Mouse (Mus musculus) kidney, postnatal 0 days (tissue): ENCODE data around the gene Nr2e1. TPM values are rescaled to one million over a fixed set of nuclear protein-coding genes. Genes with fewer than 3 reads are reported as not detected.

Source experiments
- ATAC-seq: fragments of 200-750 bp; cut with Nextera tagmentation; replicated peaks from 2 replicates; pipeline ENCODE4 v1.8.0; 2017; ENCODE audit warnings: low read depth, moderate number of reproducible peaks, moderate TSS enrichment, moderate library complexity; ENCODE audit not compliant: low FRiP score
- DNase-seq: peaks from one replicate; pipeline ENCODE4 v3.0.0-alpha.2; 2016; ENCODE audit warnings: low spot score
- H3K27ac ChIP-seq: fragments of 300-500 bp; sonication (generic); 2 replicates; pipeline ENCODE4 v1.5.1; 2014; ENCODE audit warnings: mild to moderate bottlenecking
- H3K27me3 ChIP-seq: fragments of 300-500 bp; sonication (generic); 2 replicates; pipeline ENCODE4 v1.6.1; 2014; ENCODE audit warnings: low read length, mixed read lengths; ENCODE audit not compliant: insufficient read depth
- H3K36me3 ChIP-seq: fragments of 300-500 bp; sonication (generic); 2 replicates; pipeline ENCODE4 v1.6.1; 2014; ENCODE audit warnings: low read length, mixed read lengths; ENCODE audit not compliant: insufficient read depth
- H3K4me1 ChIP-seq: fragments of 300-500 bp; sonication (generic); replicated peaks from 2 replicates; pipeline ENCODE4 v1.6.1; 2014; ENCODE audit warnings: antibody characterized with exemption, low read length, mixed read lengths; ENCODE audit not compliant: insufficient read depth
- H3K4me2 ChIP-seq: fragments of 300-500 bp; sonication (generic); 2 replicates; pipeline ENCODE4 v1.6.1; 2014; ENCODE audit warnings: mild to moderate bottlenecking, low read length, moderate library complexity, mixed read lengths
- H3K4me3 ChIP-seq: fragments of 300-500 bp; sonication (generic); replicated peaks from 2 replicates; pipeline ENCODE4 v1.5.1; 2014; ENCODE audit warnings: low read depth, low read length
- H3K9ac ChIP-seq: fragments of 300-500 bp; sonication (generic); 2 replicates; pipeline ENCODE4 v1.6.1; 2014; ENCODE audit warnings: low read depth, low read length
- H3K9me3 ChIP-seq: fragments of 300-500 bp; sonication (generic); replicated peaks from 2 replicates; pipeline ENCODE4 v1.6.1; 2016; ENCODE audit warnings: low read length, inconsistent platforms, mixed read lengths
- CTCF ChIP-seq: IDR thresholded peaks from 2 replicates; pipeline ENCODE4 v1.5.1; 2016; ENCODE audit warnings: antibody characterized with exemption, low read depth, mild to moderate bottlenecking, moderate library complexity
- WGBS: fragments of 180-500 bp; shearing (Covaris S2); extraction: QIAGEN DNeasy Blood & Tissue Kit; methylation state at CpG from one replicate; pipeline ENCODE4 v1.1.7; 2014; 5-methylcytosine and 5-hydroxymethylcytosine counted together
- polyA plus RNA-seq: library from polyadenylated mRNA; unstranded; fragments of >200 nt; fragmentation: Nextera tagmentation; extraction: Ambion mirVana; gene quantifications from 2 replicates; pipeline ENCODE4 v1.2.1, GENCODE M21; 2015

Nr2e1 gene
- polyA plus RNA-seq, 1 experiment from 2014 or later: not detected

- Histone ChIP-seq H3K4me1 (no peaks in the 10 kb centered on the region; the same call in 1 of the 2 replicates), H3K4me2 (no peak overlapping the region), H3K9ac (no peak overlapping the region), H3K4me3 (no peak overlapping the region), H3K27ac (no peak overlapping the region), H3K36me3 (no peaks in the 10 kb centered on the region), H3K9me3 (no peaks in the 10 kb centered on the region), H3K27me3 (peaks cover 92% of the 10 kb centered on the region)
- DNase-seq: no peak
- ATAC-seq: no peak
- 2% methylated on average over 5 of the region's 5 CpGs for WGBS
- TF ChIP-seq CTCF: no peak
Measured at GRCm38 (mm10) chr10:42589505-42589904, 6.1 kb upstream of the Nr2e1 start.

GRCm38 (mm10) chr10:42587961-42588750 lies 4.7 kb upstream of the Nr2e1 start:
- Histone ChIP-seq H3K4me1 (no peaks in the 10 kb centered on the region; the same call in 1 of the 2 replicates), H3K9ac (no peak overlapping the region), H3K36me3 (no peaks in the 10 kb centered on the region), H3K9me3 (no peaks in the 10 kb centered on the region), H3K4me3 (no peak overlapping the region), H3K4me2 (no peak overlapping the region), H3K27ac (no peak overlapping the region), H3K27me3 (peaks cover 92% of the 10 kb centered on the region)
- DNase-seq: no peak
- no peak for TF ChIP-seq CTCF
- no peak for ATAC-seq
- WGBS: 4% methylated on average over 8 of the region's 8 CpGs

GRCm38 (mm10) chr10:42585596-42586305 lies 2.3 kb upstream of the Nr2e1 start:
- no peak overlapping the region for H3K4me3 ChIP-seq
- peaks cover 89% of the 10 kb centered on the region for H3K27me3 ChIP-seq
- 3% methylated on average over 22 of the region's 22 CpGs for WGBS
- H3K36me3 ChIP-seq: no peaks in the 10 kb centered on the region
- no peak overlapping the region for H3K9ac ChIP-seq
- H3K27ac ChIP-seq: no peak overlapping the region
- ATAC-seq: no peak
- no peaks in the 10 kb centered on the region; the same call in 1 of the 2 replicates for H3K4me1 ChIP-seq
- no peak for TF ChIP-seq CTCF
- no peak overlapping the region for H3K4me2 ChIP-seq
- H3K9me3 ChIP-seq: no peaks in the 10 kb centered on the region
- no peak for DNase-seq

GRCm38 (mm10) chr10:42585156-42585555 lies 1.7 kb upstream of the Nr2e1 start:
- H3K27ac ChIP-seq: no peak overlapping the region
- ATAC-seq (no peak), DNase-seq (no peak)
- no peak overlapping the region for H3K4me3 ChIP-seq
- no peaks in the 10 kb centered on the region for H3K36me3 ChIP-seq
- WGBS: under 1% methylated on average over 8 of the region's 8 CpGs
- peaks cover 1% of the 10 kb centered on the region; the same call in 1 of the 2 replicates for H3K4me1 ChIP-seq
- no peak for TF ChIP-seq CTCF
- no peak overlapping the region for H3K9ac ChIP-seq
- H3K27me3 ChIP-seq: peaks cover 91% of the 10 kb centered on the region
- no peak overlapping the region for H3K4me2 ChIP-seq
- H3K9me3 ChIP-seq: no peaks in the 10 kb centered on the region

- DNase-seq: no peak
- Histone ChIP-seq H3K9me3 (no peaks in the 10 kb centered on the region), H3K4me2 (no peak overlapping the region), H3K9ac (no peak overlapping the region), H3K27me3 (peaks cover 91% of the 10 kb centered on the region), H3K4me3 (0 out of 2 replicates have a peak overlapping the region, but pooled peaks have one; percentile 9), H3K36me3 (no peaks in the 10 kb centered on the region), H3K27ac (no peak overlapping the region), H3K4me1 (peaks cover 7% of the 10 kb centered on the region; the same call in 1 of the 2 replicates)
- WGBS: 2% methylated on average over 37 of the region's 37 CpGs
- ATAC-seq: no peak
- TF ChIP-seq CTCF: no peak
Measured at GRCm38 (mm10) chr10:42584436-42584983, 1.1 kb upstream of the Nr2e1 start.

- no peak for DNase-seq
- 2% methylated on average over 30 of the region's 32 CpGs for WGBS
Measured at GRCm38 (mm10) chr10:42583902-42584435, 537 bp upstream of the Nr2e1 start.

More at GRCm38 (mm10) chr10:42583902-42584435, 537 bp upstream of the Nr2e1 start:
- Histone ChIP-seq H3K4me1 (peaks cover 10% of the 10 kb centered on the region; the same call in 1 of the 2 replicates), H3K9me3 (no peaks in the 10 kb centered on the region), H3K4me3 (peak overlapping the region; percentile 9; the same call in 1 of the 2 replicates), H3K9ac (no peak overlapping the region), H3K36me3 (no peaks in the 10 kb centered on the region), H3K4me2 (peak overlapping the region; percentile 37; the same call in 1 of the 2 replicates), H3K27ac (no peak overlapping the region), H3K27me3 (peaks cover 93% of the 10 kb centered on the region)
- TF ChIP-seq CTCF: no peak
- ATAC-seq: no peak
